ENCODE assay signal across 33 mouse cellular contexts in the genomic region with DNA sequence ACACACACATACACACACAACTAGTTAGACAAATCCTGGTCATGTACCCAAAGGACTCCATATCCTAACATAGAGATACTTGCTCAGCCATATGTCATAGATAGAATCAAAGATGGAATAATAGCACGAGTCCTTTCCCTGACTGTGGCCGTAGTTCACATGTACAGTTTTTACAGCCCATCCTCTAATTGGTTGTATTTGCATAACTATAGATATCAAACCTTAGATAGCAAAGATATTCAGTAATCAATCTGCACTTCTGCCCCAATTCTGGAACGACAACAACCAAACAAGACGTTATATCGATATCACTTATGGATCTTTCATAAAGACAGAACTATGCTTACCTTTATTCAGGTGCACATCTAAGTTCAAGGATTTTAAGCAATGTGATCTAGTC. TPM values are rescaled to one million over a fixed set of nuclear protein-coding genes. Genes with fewer than 3 reads are reported as not detected.
DNase-seq lines count a peak whose midpoint lies in the region.
"Not testable (repeated sequence)": the region's sequence is repeated elsewhere in the genome, so short reads cannot be mapped to it uniquely, and the experiment has no call there.
"Had no signal": no experiment of that assay in that cellular context is flagged by ENCODE, and none has a peak within 500 bp of the region (broad histone marks: within the 10 kb centered on the region; RNA-seq: fewer than 3 reads in every experiment).

No protein-coding gene starts in this region.

- peaks cover 40% of the 10 kb centered on the region for H3K36me3 ChIP-seq in ES-E14 (ENCODE audit: control insufficient read depth, insufficient read depth, low read length, poor library complexity, severe bottlenecking)

- not testable (repeated sequence) for H3K9me3 ChIP-seq in ES-E14 (ENCODE audit: control insufficient read depth, insufficient read depth, low read depth, low read length)

- H3K9ac ChIP-seq in ES-E14 (ENCODE audit: insufficient read depth, low read depth, low read length, poor library complexity, severe bottlenecking), result not testable (repeated sequence)

- H3K27ac ChIP-seq in ES-E14 (ENCODE audit: insufficient read depth, low read depth, low read length, poor library complexity, severe bottlenecking), result not testable (repeated sequence)

- in situ Hi-C loops in ES-E14 (cut with MboI; ENCODE audit: low sequenced_read_pairs in 2 of 2, unreplicated experiment in 2 of 2), result not testable (repeated sequence)

- DNase-seq in 416B (ENCODE audit: low read depth), result peak; percentile 41
- peak; percentile 66 for DNase-seq in ES-E14 (ENCODE audit: low read depth, low spot score)
- peak; percentile 46 for DNase-seq in ZHBTc4 (ENCODE audit: low read depth, low spot score)
- peak; percentile 5 for DNase-seq in embryo, embryonic 10 days (ENCODE audit: low spot score)
- DNase-seq in heart, adult 11 months, result peak; percentile 86
- peak; percentile 34 for DNase-seq in mesoderm, embryonic 11.5 days (ENCODE audit: low read depth, low spot score)
- peak; percentile 41 for DNase-seq in retina, embryonic 14.5 days (ENCODE audit: low spot score)
- peak; percentile 16 for DNase-seq in thymus, postnatal 0 days (ENCODE audit: low spot score)

- H3K4me3 ChIP-seq in ES-E14 (ENCODE audit: insufficient read depth in 1 of 2, low read depth in 1 of 2, low read length in 2 of 2, poor library complexity in 1 of 2, severe bottlenecking in 1 of 2), result not testable (repeated sequence)

- H3K4me1 ChIP-seq in ES-E14 (ENCODE audit: control insufficient read depth in 2 of 2, insufficient read depth in 2 of 2, low read length in 2 of 2, poor library complexity in 1 of 2), result not testable (repeated sequence)

RNA-seq across cellular contexts. Expression of a gene that starts 9.4 kb away (rescaled TPM):
- not detected in 2 replicates for total RNA-seq in ES-E14 (2012; rRNA removed)
- polyA plus RNA-seq in thymus, postnatal 0 days (2015; fragmentation: Nextera tagmentation; extraction: Ambion mirVana), result not detected in 2 replicates
- total RNA-seq: adrenal gland, adult 8-10 months; adrenal gland, postnatal 25 days; common myeloid progenitor, adult 5-6 weeks; gastrocnemius, adult 2 months; gastrocnemius, postnatal 14 days; gastrocnemius, postnatal 4 days; heart, adult 18-20 months; heart, postnatal 10 days; heart, postnatal 36 days had no signal
- polyA plus RNA-seq: activated CD4-positive, CD25-positive, alpha-beta regulatory T cell, adult 4 months; brain, embryonic 14.5 days; embryonic facial prominence, embryonic 11.5 days; embryonic facial prominence, embryonic 14.5 days; forebrain, embryonic 10.5 days; forebrain, embryonic 13.5 days; forebrain, embryonic 16.5 days; frontal cortex, adult 2 months; heart, embryonic 12.5 days; heart, embryonic 15.5 days; hindbrain, embryonic 10.5 days; hindbrain, embryonic 13.5 days; hindbrain, embryonic 16.5 days; intestine, embryonic 14.5 days; intestine, postnatal 0 days; kidney, adult 2 months had no signal

RNA-seq across cellular contexts. Expression of a gene that starts 39.3 kb away (rescaled TPM):
- total RNA-seq in ES-E14 (2012; rRNA removed), result not detected in 2 replicates
- polyA plus RNA-seq in thymus, postnatal 0 days (2015; fragmentation: Nextera tagmentation; extraction: Ambion mirVana), result not detected in 2 replicates
- total RNA-seq: adrenal gland, adult 8-10 months; adrenal gland, postnatal 25 days; common myeloid progenitor, adult 5-6 weeks; gastrocnemius, adult 2 months; gastrocnemius, postnatal 14 days; gastrocnemius, postnatal 4 days; heart, adult 18-20 months; heart, postnatal 10 days; heart, postnatal 36 days had no signal
- polyA plus RNA-seq: activated CD4-positive, CD25-positive, alpha-beta regulatory T cell, adult 4 months; brain, embryonic 14.5 days; embryonic facial prominence, embryonic 11.5 days; embryonic facial prominence, embryonic 14.5 days; forebrain, embryonic 10.5 days; forebrain, embryonic 13.5 days; forebrain, embryonic 16.5 days; frontal cortex, adult 2 months; heart, embryonic 12.5 days; heart, embryonic 15.5 days; hindbrain, embryonic 10.5 days; hindbrain, embryonic 13.5 days; hindbrain, embryonic 16.5 days; intestine, embryonic 14.5 days; intestine, postnatal 0 days; kidney, adult 2 months had no signal

Comparison
In these comparisons a context has a peak if more than half of its experiments do, and no peak if none do; other contexts are left out.
1. DNase-seq: peak in every context shown above with its lines; median percentile 86 in heart, adult 11 months; 66 in ES-E14; 46 in ZHBTc4; 41 in 416B; 41 in retina, embryonic 14.5 days; 34 in mesoderm, embryonic 11.5 days; 16 in thymus, postnatal 0 days; 5 in embryo, embryonic 10 days.